Mouse (Mus musculus): ENCODE results near the gene Itm2a.

The Itm2a gene

DNA sequence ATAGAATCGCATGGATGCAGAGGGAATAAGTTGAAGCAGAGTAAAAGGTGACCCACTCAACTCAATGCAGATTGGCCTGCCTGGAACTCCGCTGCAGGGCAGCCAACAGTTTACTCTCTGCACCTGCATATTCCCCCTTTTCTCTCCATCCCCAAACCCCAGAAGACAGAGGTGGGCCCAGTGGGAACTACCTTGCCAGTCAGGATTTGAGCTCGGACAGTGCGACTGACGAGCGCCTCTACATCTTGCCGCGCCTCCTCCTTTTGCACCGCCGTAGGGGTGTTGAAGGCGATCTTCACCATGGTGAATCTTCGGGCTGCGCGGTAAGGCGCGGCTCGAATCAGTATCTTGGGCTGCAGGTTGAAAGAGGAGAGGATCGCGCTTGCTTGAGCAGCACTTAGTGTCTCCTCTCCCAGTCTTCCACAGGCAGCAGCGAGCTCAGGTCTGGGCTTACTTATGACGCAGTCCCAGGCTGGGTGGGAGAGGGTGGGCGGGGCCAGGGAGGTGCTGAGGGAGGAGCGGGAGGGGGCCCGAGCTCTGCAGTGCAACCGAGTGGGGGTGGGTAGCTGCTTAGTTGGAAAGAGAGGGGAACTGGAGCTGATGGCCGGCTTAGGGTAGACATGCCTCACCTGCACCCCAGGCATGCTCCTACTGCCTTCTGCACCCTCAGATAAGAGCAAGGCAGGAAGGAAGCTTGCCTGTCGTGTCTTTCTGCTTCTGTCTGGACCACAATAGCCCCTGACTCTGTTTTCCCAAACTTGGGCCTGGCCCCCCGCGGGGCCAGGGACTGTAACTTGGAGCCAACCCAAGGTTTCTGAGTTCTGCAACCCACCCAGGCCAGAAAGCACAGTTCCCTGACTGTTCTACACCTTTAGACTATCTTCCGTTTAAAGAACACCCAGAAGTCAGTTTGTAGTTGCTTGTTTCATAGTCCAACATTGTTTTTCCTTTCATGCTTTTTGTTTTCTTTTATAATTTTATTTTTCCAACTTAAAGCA is at the start of gene Itm2a:
Gene Itm2a (minus strand): TSS at position 462 of the 998 bp plus-strand sequence.
- peak; percentile 66 for DNase-seq (ENCODE audit: low read depth)

DNA sequence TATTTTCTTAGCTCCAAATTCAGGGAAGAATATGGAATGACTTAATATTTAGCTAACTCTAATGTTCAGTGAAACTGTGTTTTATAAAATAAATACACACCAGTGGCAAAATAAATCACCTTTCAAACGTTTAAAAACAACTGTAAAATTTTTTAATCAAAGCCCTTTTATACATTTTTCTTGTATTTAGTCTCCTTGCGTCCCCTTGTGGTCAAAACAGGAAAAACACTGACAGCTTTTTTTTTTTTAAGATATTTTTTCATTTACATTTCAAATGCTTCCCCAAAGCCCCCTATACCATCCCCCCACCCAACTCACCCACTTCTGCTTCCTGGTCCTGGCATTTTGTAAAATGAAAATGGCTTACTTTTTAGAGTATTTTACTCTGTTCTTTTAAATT is 32.7 kb upstream of the Itm2a start:
- peak; percentile 28 for DNase-seq (ENCODE audit: low read depth)

DNA sequence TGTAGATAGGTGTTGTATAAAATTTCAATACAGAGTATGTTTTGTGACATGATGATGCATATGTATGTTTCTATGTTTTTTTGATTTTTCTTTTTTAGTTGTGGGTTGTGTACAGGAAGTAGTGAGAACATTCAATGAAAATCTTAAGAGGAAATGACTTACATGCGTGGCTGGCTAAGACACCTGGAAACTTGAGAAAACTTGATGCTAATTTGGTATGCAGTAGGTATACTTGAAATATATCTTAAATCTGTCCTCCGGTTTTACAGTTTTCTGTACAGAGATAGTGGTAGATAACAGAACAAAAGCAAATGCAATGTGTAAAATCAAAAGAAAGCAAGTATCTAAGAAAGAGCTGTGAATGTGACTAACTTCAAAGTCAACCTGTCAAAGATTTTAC is 18.1 kb upstream of the Itm2a start:
- DNase-seq (ENCODE audit: low read depth) = no peak

DNA sequence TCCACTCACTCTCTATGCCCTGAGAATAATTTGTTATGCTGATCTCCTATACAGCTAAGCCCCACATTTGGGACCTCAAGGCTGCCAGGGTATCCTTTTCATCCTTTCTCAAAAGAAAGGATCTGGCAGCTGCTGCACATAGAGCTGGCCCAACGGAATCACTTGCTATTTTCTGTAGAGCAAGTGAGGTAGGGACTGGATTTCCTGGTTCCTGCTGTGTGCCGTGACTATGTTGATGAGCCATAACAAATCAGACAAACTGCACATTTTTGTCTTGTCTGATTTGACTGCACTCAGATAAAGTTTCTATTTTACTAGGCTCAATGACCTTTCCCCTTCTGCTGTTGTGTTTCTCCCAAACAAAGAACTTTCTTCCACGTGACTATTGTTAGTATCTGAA is 14.2 kb upstream of the Itm2a start:
- no peak for DNase-seq (ENCODE audit: low read depth)

DNA sequence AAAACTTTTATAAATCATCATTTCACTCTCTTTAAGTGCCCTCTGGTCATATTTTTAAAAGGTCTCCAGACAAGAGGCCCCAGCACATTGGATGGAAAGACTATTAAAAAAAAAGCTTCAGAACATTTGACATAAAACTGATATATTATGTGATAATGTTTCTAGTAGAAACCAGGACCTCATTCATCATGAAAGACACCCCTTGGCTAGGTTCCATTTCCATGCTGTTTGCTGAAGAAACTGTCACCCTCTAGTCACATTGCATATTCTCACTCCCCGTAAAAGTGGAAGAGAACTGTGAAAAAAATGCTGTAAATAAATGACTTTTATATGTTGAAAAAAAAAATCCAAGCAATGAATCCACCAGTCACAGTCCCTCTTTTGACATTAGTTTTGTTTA is 12.8 kb upstream of the Itm2a start:
- no peak for DNase-seq (ENCODE audit: low read depth)

DNA sequence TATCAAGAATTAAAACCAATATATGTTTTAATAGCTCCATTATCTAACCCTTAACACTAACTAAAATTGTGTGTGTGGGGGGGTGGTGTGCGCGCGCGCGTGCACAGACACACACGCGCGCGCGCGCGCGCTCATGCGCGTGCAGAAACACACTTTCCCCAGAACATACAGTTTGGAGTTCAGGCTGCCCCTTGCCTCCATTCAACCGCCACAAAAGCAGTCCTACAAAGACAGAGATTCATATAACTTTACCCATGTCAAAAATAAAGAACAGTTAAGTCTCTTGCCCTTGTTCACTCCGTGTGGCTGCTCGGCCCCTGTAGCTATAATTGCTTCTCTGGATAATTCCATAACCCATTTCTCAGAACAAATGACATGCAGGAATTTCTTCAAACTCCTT is 695 bp downstream of the Itm2a start:
- peak; percentile 30 for DNase-seq (ENCODE audit: low read depth)

DNA sequence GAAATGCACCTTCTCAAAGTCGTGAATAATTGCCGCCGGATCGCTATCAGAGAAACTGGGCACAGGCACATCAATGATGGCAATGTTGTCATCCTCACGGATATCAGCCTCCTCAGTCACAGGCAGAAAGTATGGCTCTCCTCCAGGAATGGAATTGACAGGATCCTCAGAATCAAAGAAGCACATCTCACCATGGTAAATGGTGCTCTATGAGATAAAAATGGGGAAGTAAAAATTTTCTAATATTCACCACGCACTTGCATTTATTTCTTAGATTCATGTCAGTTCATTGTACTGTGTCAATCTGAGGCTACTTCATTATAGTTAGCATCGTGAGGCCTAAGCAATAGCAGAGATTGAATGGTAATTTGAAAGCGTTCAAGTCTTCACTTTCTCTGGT is 4.1 kb downstream of the Itm2a start:
- no peak for DNase-seq (ENCODE audit: low read depth)

DNA sequence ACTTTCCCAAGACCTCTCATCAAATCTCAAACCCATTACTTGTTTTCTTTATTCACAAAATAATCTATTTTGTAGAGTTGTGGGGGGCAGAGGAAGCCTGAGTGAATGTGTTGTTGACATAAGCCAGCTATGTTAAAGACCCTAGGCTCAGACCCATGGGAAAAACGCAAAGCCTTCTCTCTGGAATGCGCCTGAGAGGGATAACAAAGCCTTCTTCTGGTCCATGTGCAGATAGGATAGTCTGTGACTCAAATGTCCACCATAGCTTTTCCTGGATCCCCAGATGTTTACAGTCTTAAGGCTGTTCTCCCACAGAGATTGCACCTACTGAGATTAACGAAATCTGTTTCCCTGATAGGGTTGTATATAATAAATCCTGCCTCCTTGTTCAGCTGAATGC is 9.9 kb downstream of the Itm2a start:
- DNase-seq (ENCODE audit: low read depth) = no peak

DNA sequence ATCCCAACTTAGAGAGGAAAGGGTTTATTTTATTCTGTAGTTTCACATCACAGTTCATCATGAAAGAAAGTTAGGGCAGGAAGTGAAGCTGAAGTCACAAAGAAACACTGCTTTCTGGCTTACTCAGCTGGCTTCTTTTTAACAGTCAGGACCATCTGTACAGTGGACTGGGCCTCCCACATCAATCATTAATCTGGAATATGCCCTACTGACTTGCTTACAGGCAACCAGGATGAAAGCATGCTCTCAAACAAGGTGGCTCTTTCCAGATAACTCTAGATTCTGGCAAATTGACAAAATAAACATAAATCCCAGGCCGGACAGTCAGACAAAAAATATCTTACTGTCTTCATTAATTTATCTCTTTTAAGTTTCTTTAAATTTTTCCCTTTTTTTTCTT is 27.8 kb downstream of the Itm2a start:
- DNase-seq (ENCODE audit: low read depth) = peak; percentile 1

All from 416B (cell line).